Mouse (Mus musculus) CH12F3 (cell line): ENCODE data around the gene Actn1.

Experiments used
- in situ Hi-C: fragments of 300-500 bp; cut with MboI; formaldehyde crosslinking; loops from 2 replicates; pipeline ENCODE4 v1.14.3; 2020; ENCODE audit warnings: low sequenced_read_pairs

Gene Actn1

GRCm38 (mm10) chr12:80229010-80229800 is 31.0 kb downstream of the Actn1 start:
- in situ Hi-C loops, result no loop called here

GRCm38 (mm10) chr12:80228356-80228755 is 31.8 kb downstream of the Actn1 start:
- in situ Hi-C loops, result no loop called here

- in situ Hi-C loops, result no loop called here
These were observed 32.3 kb downstream of the Actn1 start for GRCm38 (mm10) chr12:80227835-80228234.

GRCm38 (mm10) chr12:80226101-80226500 is 34.1 kb downstream of the Actn1 start:
- in situ Hi-C loops, result no loop called here

- in situ Hi-C loops, result no loop called here
These were observed 35.9 kb downstream of the Actn1 start for GRCm38 (mm10) chr12:80224241-80224731.

- in situ Hi-C loops, result no loop called here
These were observed 36.7 kb downstream of the Actn1 start for GRCm38 (mm10) chr12:80223511-80223910.

GRCm38 (mm10) chr12:80222473-80222872 is 37.7 kb downstream of the Actn1 start:
- in situ Hi-C loops, result no loop called here

GRCm38 (mm10) chr12:80220260-80221038 is 39.7 kb downstream of the Actn1 start:
- in situ Hi-C loops, result no loop called here

GRCm38 (mm10) chr12:80218784-80219183 is 41.4 kb downstream of the Actn1 start:
- in situ Hi-C loops, result no loop called here

- in situ Hi-C loops, result no loop called here
These were observed 42.0 kb downstream of the Actn1 start for GRCm38 (mm10) chr12:80218045-80218611.

- in situ Hi-C loops, result no loop called here
These were observed 43.1 kb downstream of the Actn1 start for GRCm38 (mm10) chr12:80217049-80217448.

GRCm38 (mm10) chr12:80216258-80216881 is 43.8 kb downstream of the Actn1 start:
- in situ Hi-C loops, result no loop called here

- in situ Hi-C loops, result no loop called here
These were observed 46.4 kb downstream of the Actn1 start for GRCm38 (mm10) chr12:80213810-80214209.

GRCm38 (mm10) chr12:80213263-80213662 is 46.9 kb downstream of the Actn1 start:
- in situ Hi-C loops, result no loop called here

- in situ Hi-C loops, result no loop called here
These were observed 49.2 kb downstream of the Actn1 start for GRCm38 (mm10) chr12:80210791-80211612.

- in situ Hi-C loops, result no loop called here
These were observed 50.3 kb downstream of the Actn1 start for GRCm38 (mm10) chr12:80209914-80210313.

- in situ Hi-C loops, result no loop called here
These were observed 51.9 kb downstream of the Actn1 start for GRCm38 (mm10) chr12:80208126-80208820.

GRCm38 (mm10) chr12:80203284-80203683 is 56.9 kb downstream of the Actn1 start:
- in situ Hi-C loops, result no loop called here

GRCm38 (mm10) chr12:80199738-80200137 is 60.4 kb downstream of the Actn1 start:
- in situ Hi-C loops, result no loop called here

- in situ Hi-C loops, result no loop called here
These were observed 61.7 kb downstream of the Actn1 start for GRCm38 (mm10) chr12:80198487-80198886.
